Mouse (Mus musculus): Measurements from ENCODE around the gene Gtf3c5. TPM values are rescaled to one million over a fixed set of nuclear protein-coding genes. Genes with fewer than 3 reads are reported as not detected.

The Gtf3c5 gene
- total and polyA plus RNA-seq, 3 experiments, result 22.5 to 50.2 TPM; not detected in 1

DNA sequence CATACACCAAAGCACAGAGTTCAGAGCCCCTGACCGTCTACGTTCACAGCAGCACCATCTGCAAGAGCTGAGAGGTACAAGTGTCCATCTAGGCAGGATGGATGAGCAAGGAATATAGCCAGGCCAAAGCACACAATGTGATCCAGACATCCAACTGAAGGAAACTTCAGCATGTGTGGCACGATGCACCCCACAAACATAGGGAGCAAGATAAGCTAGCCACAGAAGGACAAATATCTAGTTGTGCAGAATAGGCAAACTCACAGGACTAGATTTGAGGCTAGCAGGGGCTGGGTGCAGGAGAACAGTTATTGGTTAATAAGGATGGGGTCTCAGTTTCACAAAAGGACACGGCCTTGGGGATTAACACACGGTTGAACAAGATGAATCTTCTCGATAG, 35.8 kb upstream of the Gtf3c5 start:
- Histone ChIP-seq H3K9me3 (replicated peaks; ENCODE audit: insufficient read depth, low read length) (no peaks in the 10 kb centered on the region), H3K9ac (ENCODE audit: control insufficient read depth, low read depth, low read length, poor library complexity, severe bottlenecking) (peak overlapping the region; percentile 95), H3K27me3 (ENCODE audit: control insufficient read depth in 1 of 2, insufficient read depth in 2 of 2, low read length in 2 of 2) (no peaks in the 10 kb centered on the region), H3K27ac (ENCODE audit: control insufficient read depth, low read depth, low read length) (peak overlapping the region; percentile 97), H3K36me3 (ENCODE audit: control insufficient read depth in 1 of 2, insufficient read depth in 2 of 2, low read length in 2 of 2) (peaks cover 7 to 48% of the 10 kb centered on the region in 2 experiments; a peak in 3 of 4 replicates), H3K4me3 (ENCODE audit: control insufficient read depth in 1 of 2, insufficient read depth in 1 of 2, low read depth in 2 of 2, low read length in 2 of 2) (peak overlapping the region; percentile 88 to 89), H3K4me1 (ENCODE audit: control insufficient read depth in 1 of 2, insufficient read depth in 2 of 2, low read length in 2 of 2) (peaks cover 5 to 54% of the 10 kb centered on the region in 2 experiments), H3K79me2 (ENCODE audit: control insufficient read depth, insufficient read depth, low read length, poor library complexity) (peaks cover 53% of the 10 kb centered on the region)
- TF ChIP-seq ETS1 (IDR thresholded peaks at IDR 0.05; ENCODE audit: low read depth, low read length) (0 out of 2 replicates have a peak, but pooled peaks have one; percentile 19), MEF2A (IDR thresholded peaks at IDR 0.05; ENCODE audit: extremely low read depth, insufficient replicate concordance, low read depth, low read length, poor library complexity, severe bottlenecking) (no peak), CHD1 (IDR thresholded peaks at IDR 0.05; ENCODE audit: low read depth, low read length) (no peak; the same call in 1 of the 2 replicates), MAFK (IDR thresholded peaks at IDR 0.05; ENCODE audit: borderline replicate concordance, low read depth, low read length) (no peak), MYB (IDR thresholded peaks at IDR 0.05; ENCODE audit: low read depth, low read length) (no peak), ZNF384 (IDR thresholded peaks at IDR 0.05; ENCODE audit: low read depth, low read length) (no peak), GABPA (IDR thresholded peaks at IDR 0.05; ENCODE audit: low read depth, low read length) (no peak), GATA1 (IDR thresholded peaks at IDR 0.05; ENCODE audit: low read depth, low read length) (peak; percentile 51), USF1 (IDR thresholded peaks at IDR 0.05; ENCODE audit: low read depth, low read length) (no peak), HCFC1 (IDR thresholded peaks at IDR 0.05; ENCODE audit: low read depth, low read length) (no peak), RAD21 (IDR thresholded peaks at IDR 0.05; ENCODE audit: low read depth, low read length) (no peak), MYC (IDR thresholded peaks at IDR 0.05; ENCODE audit: low read depth, low read length) (no peak), POLR2A (IDR thresholded peaks at IDR 0.05; ENCODE audit: control insufficient read depth in 1 of 2, insufficient read depth in 1 of 2, low read depth in 1 of 2, low read length in 2 of 2, poor library complexity in 1 of 2) (no peak), RCOR1 (IDR thresholded peaks at IDR 0.05; ENCODE audit: low read depth, low read length) (peak; percentile 48), E2F4 (IDR thresholded peaks at IDR 0.05; ENCODE audit: borderline replicate concordance, low read depth, low read length) (no peak), NRF1 (IDR thresholded peaks at IDR 0.05; ENCODE audit: insufficient read depth, low read depth, low read length, poor library complexity, severe bottlenecking) (no peak), EP300 (IDR thresholded peaks at IDR 0.05; ENCODE audit: low read depth in 1 of 2, low read length in 2 of 2) (0 out of 4 replicates have a peak, but pooled peaks of 1 of the 2 experiments have one; percentile 11), CHD2 (IDR thresholded peaks at IDR 0.05; ENCODE audit: low read length) (no peak), ZC3H11A (IDR thresholded peaks at IDR 0.05; ENCODE audit: low read depth, low read length) (no peak), UBTF (IDR thresholded peaks at IDR 0.05; ENCODE audit: borderline replicate concordance, insufficient read depth, low read depth, low read length) (no peak), SIN3A (IDR thresholded peaks at IDR 0.05; ENCODE audit: low read length) (no peak; the same call in 1 of the 2 replicates), MAX (IDR thresholded peaks at IDR 0.05; ENCODE audit: low read length) (0 out of 2 replicates have a peak, but pooled peaks have one; percentile 5), POLR2AphosphoS5 (IDR thresholded peaks at IDR 0.05; ENCODE audit: borderline replicate concordance, low read depth, low read length) (no peak), TCF12 (IDR thresholded peaks at IDR 0.05; ENCODE audit: low read depth, low read length) (no peak)
- peak; percentile 52 for DNase-seq (ENCODE audit: low read depth, low spot score)

Measured in MEL (cell line).